ENCODE assay signal across 8 mouse cellular contexts in the genomic region with DNA sequence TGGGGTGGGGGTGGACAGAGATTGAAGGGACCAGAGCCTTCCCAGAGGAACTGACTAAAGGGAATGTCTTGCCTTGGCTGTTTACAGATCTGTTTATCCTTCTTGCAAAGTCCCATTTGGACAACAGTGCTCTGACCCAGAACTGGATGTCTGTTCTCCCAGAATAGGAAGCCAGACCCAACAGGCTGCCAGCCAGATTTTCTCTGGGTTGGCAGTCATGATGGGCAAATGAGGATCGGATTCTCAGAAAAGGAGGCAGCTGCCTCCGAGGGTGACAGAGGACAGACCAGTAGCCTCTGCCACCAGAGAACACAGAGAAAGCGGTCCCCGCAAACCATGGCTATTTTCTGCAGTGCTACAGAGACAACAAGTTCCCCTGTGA. TPM values are rescaled to one million over a fixed set of nuclear protein-coding genes. Genes with fewer than 3 reads are reported as not detected.
DNase-seq lines count a peak whose midpoint lies in the region; ATAC-seq lines count a peak whose summit lies in the region.

No protein-coding gene starts in this region.

- 30% methylated on average over 4 of the region's 4 CpGs for WGBS in intestine, embryonic 15.5 days
- 3% methylated on average over 4 of the region's 4 CpGs for WGBS in lung, embryonic 16.5 days
- 10% methylated on average over 4 of the region's 4 CpGs for WGBS in stomach, embryonic 15.5 days

- peaks cover 53% of the 10 kb centered on the region for H3K4me1 ChIP-seq in intestine, embryonic 15.5 days (replicated peaks)
- peaks cover 53% of the 10 kb centered on the region for H3K4me1 ChIP-seq in lung, embryonic 16.5 days (replicated peaks; ENCODE audit: control insufficient read depth, insufficient read depth, low read length)
- peaks cover 47% of the 10 kb centered on the region for H3K4me1 ChIP-seq in stomach, embryonic 15.5 days

- no peaks in the 10 kb centered on the region for H3K9me3 ChIP-seq in intestine, embryonic 15.5 days
- H3K9me3 ChIP-seq in lung, embryonic 16.5 days (ENCODE audit: control insufficient read depth, low read length), result no peaks in the 10 kb centered on the region
- H3K9me3 ChIP-seq in stomach, embryonic 15.5 days, result no peaks in the 10 kb centered on the region

- H3K27ac ChIP-seq in intestine, embryonic 15.5 days, result peak overlapping the region; percentile 90
- peak overlapping the region; percentile 98 for H3K27ac ChIP-seq in lung, embryonic 16.5 days (ENCODE audit: low read length)
- H3K27ac ChIP-seq in stomach, embryonic 15.5 days, result peak overlapping the region; percentile 88

- peak overlapping the region; percentile 47 for H3K4me3 ChIP-seq in intestine, embryonic 15.5 days (replicated peaks)
- peak overlapping the region; percentile 74 for H3K4me3 ChIP-seq in lung, embryonic 16.5 days (ENCODE audit: low read length)
- H3K4me3 ChIP-seq in stomach, embryonic 15.5 days (replicated peaks), result peak overlapping the region; percentile 54

- DNase-seq in kidney, postnatal 10 days, result peak; percentile 45
- no peak for DNase-seq in kidney, adult 18-20 months
- peak; percentile 73 for DNase-seq in cerebellum, adult 11 months
- DNase-seq in frontal cortex, postnatal 36 days (ENCODE audit: low spot score in 2 of 2), result peak; percentile 16 to 19
- DNase-seq in ovary, adult 18-20 months (ENCODE audit: low spot score), result no peak

- H3K27me3 ChIP-seq in intestine, embryonic 15.5 days (replicated peaks), result no peaks in the 10 kb centered on the region
- no peaks in the 10 kb centered on the region for H3K27me3 ChIP-seq in lung, embryonic 16.5 days (ENCODE audit: control insufficient read depth, insufficient read depth, low read depth, low read length)
- H3K27me3 ChIP-seq in stomach, embryonic 15.5 days (replicated peaks), result no peaks in the 10 kb centered on the region

- ATAC-seq in intestine, embryonic 15.5 days, result no peak
- ATAC-seq in lung, embryonic 16.5 days (ENCODE audit: low read depth), result no peak
- no peak for ATAC-seq in stomach, embryonic 15.5 days (ENCODE audit: insufficient read depth, low FRiP score, low read depth)

- H3K9ac ChIP-seq in intestine, embryonic 15.5 days, result peak overlapping the region; percentile 57
- H3K9ac ChIP-seq in lung, embryonic 16.5 days (ENCODE audit: low read length), result peak overlapping the region; percentile 80
- peak overlapping the region; percentile 36 for H3K9ac ChIP-seq in stomach, embryonic 15.5 days

- H3K4me2 ChIP-seq in intestine, embryonic 15.5 days (replicated peaks), result peak overlapping the region; percentile 56
- H3K4me2 ChIP-seq in lung, embryonic 16.5 days (ENCODE audit: low read depth, low read length), result peak overlapping the region; percentile 70
- peak overlapping the region; percentile 52 for H3K4me2 ChIP-seq in stomach, embryonic 15.5 days

- no peaks in the 10 kb centered on the region for H3K36me3 ChIP-seq in intestine, embryonic 15.5 days
- H3K36me3 ChIP-seq in lung, embryonic 16.5 days (ENCODE audit: control insufficient read depth, insufficient read depth, low read length), result no peaks in the 10 kb centered on the region
- no peaks in the 10 kb centered on the region for H3K36me3 ChIP-seq in stomach, embryonic 15.5 days

RNA-seq across cellular contexts. Expression of gene Sparc, which starts 3.7 kb away (rescaled TPM):
- 1,532 and 1,545 TPM in 2 replicates for polyA plus RNA-seq in intestine, embryonic 15.5 days (2015; fragmentation: Nextera tagmentation; extraction: Ambion mirVana)
- 2,256 and 2,274 TPM in 2 replicates for polyA plus RNA-seq in lung, embryonic 16.5 days (2015; fragmentation: Nextera tagmentation; extraction: Ambion mirVana)
- polyA plus RNA-seq in stomach, embryonic 15.5 days (2015; fragmentation: Nextera tagmentation; extraction: Ambion mirVana), result 1,683 and 1,927 TPM in 2 replicates

RNA-seq across cellular contexts. Expression of gene Atox1, which starts 41.8 kb away (rescaled TPM):
- polyA plus RNA-seq in intestine, embryonic 15.5 days (2015; fragmentation: Nextera tagmentation; extraction: Ambion mirVana), result 370 and 402 TPM in 2 replicates
- 581 and 600 TPM in 2 replicates for polyA plus RNA-seq in lung, embryonic 16.5 days (2015; fragmentation: Nextera tagmentation; extraction: Ambion mirVana)
- polyA plus RNA-seq in stomach, embryonic 15.5 days (2015; fragmentation: Nextera tagmentation; extraction: Ambion mirVana), result 385 and 409 TPM in 2 replicates

RNA-seq across cellular contexts. Expression of gene G3bp1, which starts 50.2 kb away (rescaled TPM):
- 163 and 179 TPM in 2 replicates for polyA plus RNA-seq in intestine, embryonic 15.5 days (2015; fragmentation: Nextera tagmentation; extraction: Ambion mirVana)
- 141 and 152 TPM in 2 replicates for polyA plus RNA-seq in lung, embryonic 16.5 days (2015; fragmentation: Nextera tagmentation; extraction: Ambion mirVana)
- polyA plus RNA-seq in stomach, embryonic 15.5 days (2015; fragmentation: Nextera tagmentation; extraction: Ambion mirVana), result 145 and 163 TPM in 2 replicates

Comparison
In these comparisons a context has a peak if more than half of its experiments do, and no peak if none do; other contexts are left out.
1. DNase-seq: peak in kidney, postnatal 10 days (single experiment), cerebellum, adult 11 months (single experiment) and frontal cortex, postnatal 36 days (2 of 2); none in kidney, adult 18-20 months (single experiment) and ovary, adult 18-20 months (single experiment).
2. Peak in every context shown above with its lines, with median percentiles within 50 percentile points of each other: H3K27ac ChIP-seq, H3K4me2 ChIP-seq, H3K4me3 ChIP-seq and H3K9ac ChIP-seq.